Mouse (Mus musculus): Measurements from ENCODE around the gene Mrps21. TPM values are rescaled to one million over a fixed set of nuclear protein-coding genes. Genes with fewer than 3 reads are reported as not detected.
A peak's percentile ranks its signal among the peaks of the same experiment; 100 is the strongest.

Gene Mrps21
- polyA plus RNA-seq, 1 experiment: 274 TPM

DNA sequence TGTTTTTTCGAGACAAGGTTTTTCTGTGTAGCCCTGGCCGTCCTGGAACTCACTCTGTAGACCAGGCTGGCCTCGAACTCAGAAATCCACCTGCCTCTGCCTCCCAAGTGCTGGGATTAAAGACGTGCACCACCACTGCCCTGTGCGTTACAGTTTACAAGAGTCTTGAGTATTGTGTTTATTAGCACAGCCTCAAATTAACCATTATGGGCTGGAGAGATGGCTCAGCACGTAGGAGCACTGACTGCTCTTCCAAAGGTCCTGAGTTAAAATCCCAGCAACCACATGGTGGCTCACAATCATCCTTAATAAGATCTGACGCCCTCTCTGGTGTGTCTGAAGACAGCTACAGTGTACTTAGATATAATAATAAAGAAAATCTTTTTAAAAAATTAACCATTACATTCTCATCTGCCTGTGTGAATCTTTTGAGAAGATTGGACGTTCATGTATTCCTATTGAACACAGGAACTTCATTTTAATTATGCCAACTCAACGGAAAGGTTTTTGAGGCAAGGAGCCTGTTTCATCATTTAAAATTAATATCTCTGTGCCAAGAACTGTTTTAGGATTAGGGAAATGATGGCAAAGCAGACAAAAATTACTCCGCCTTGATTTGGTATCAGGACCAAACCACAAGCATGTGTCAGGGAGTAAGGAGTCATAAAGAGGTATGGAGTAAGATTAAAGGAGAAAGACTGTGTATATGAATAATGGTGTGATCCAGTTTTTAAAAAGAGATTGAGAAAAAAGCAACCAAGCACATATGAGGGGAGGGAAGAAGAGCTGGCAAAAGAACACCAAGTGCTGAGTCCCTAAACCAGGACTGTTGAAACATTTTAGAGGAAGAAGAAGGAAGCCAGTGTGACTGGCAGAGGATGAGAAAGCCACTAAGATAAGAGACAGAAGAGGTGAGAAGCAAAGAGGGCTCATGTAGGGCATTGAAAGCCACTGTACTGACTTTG is 51.0 kb downstream of the Mrps21 start:
- Histone ChIP-seq H3K4me3 (ENCODE audit: insufficient read depth, low read depth, low read length) (peak overlapping the region; percentile 73), H3K36me3 (ENCODE audit: control insufficient read depth, insufficient read depth, low read length) (no peaks in the 10 kb centered on the region), H3K27me3 (replicated peaks; ENCODE audit: control insufficient read depth, insufficient read depth, low read length) (no peaks in the 10 kb centered on the region), H3K27ac (ENCODE audit: insufficient read depth, low read depth, low read length) (peak overlapping the region; percentile 98), H3K4me1 (ENCODE audit: control insufficient read depth, insufficient read depth, low read length) (peaks cover 2% of the 10 kb centered on the region; the same call in 1 of the 2 replicates)
- no peak for TF ChIP-seq POLR2A (IDR thresholded peaks at IDR 0.05; ENCODE audit: low read depth, low read length)
- no peak for TF ChIP-seq CTCF (conservative IDR thresholded peaks at IDR 0.05; ENCODE audit: insufficient read depth, insufficient read length, low read depth, low read length)
- no peak for DNase-seq
- 29% methylated on average over 10 of the region's 10 CpGs for WGBS

DNA sequence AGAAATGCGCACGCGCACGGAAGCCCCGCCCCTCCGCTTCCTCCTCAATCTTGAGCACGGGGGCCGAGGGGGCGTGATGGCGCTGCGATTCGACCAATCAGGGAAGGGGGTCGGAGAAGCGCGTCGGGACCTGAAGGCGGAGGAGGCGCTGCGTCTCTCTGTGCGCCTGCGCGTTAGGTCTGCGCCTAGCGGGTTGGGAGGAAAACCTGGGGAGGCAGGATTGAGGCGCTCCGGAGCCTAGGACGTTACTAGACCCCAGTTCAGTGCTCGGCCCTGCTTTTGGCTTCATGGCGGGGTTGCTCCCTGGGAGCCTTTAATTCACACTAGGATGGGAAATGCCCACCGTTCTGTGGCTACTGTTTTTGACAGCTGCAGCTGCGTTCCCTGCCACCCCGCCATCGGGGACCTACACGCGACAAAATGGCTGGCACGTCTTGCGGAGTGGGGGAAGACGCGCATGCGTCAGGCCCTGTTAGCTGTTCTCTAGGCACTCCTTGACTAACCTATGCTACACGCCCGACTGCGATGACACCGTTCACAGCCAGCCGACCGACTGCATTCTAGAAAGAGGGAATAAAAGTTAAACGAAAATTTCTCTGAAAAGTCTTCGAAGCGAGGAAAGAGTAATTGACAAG is 51.9 kb downstream of the Mrps21 start:
- TF ChIP-seq POLR2A (IDR thresholded peaks at IDR 0.05; ENCODE audit: low read depth, low read length) (peak; percentile 86), CTCF (conservative IDR thresholded peaks at IDR 0.05; ENCODE audit: insufficient read depth, insufficient read length, low read depth, low read length) (no peak)
- Histone ChIP-seq H3K4me1 (ENCODE audit: control insufficient read depth, insufficient read depth, low read length) (peaks cover 2% of the 10 kb centered on the region; the same call in 1 of the 2 replicates), H3K4me3 (ENCODE audit: insufficient read depth, low read depth, low read length) (peak overlapping the region; percentile 73), H3K27ac (ENCODE audit: insufficient read depth, low read depth, low read length) (peak overlapping the region; percentile 98), H3K36me3 (ENCODE audit: control insufficient read depth, insufficient read depth, low read length) (no peaks in the 10 kb centered on the region), H3K27me3 (replicated peaks; ENCODE audit: control insufficient read depth, insufficient read depth, low read length) (no peaks in the 10 kb centered on the region)
- DNase-seq: peak; percentile 100
- WGBS: under 1% methylated on average over 49 of the region's 49 CpGs

DNA sequence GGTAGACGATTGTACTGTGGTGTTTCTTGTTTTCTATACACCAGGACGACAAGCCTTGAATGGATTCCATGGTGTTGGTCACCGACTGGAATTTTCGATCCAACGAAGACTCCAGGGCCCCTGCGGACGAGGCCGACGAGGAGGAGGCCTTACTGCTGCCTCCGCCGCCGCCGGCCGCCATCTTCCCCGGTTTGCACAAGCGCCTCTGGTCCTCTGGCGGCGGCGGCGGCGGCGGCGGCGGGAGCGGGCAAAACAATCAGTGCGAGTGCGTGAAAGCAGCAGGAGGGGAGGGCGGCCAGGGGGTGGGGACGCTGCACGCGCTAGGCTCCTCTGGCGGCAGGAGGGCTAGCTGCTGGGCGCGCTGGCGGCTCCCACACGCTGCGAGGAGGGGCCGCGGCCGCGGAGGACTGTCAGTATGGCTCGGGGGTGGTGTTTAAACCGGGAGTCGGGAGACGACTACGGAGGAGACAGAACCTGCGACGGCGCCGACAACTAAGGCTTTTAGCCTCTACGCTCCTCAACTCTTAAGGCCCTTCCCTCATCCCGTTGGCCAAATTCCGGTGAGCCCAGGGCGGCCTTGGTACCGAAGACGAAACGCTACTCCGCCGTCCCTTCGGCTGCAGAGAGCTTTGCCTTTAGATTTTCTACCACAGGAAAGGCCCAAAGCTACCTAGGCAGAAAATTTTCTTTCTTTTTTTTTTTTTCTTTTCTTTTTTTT is 52.6 kb downstream of the Mrps21 start, which contains the start of gene Rprd2:
Gene Rprd2 (minus strand): TSS at position 293 of the 718 bp plus-strand sequence.
- Histone ChIP-seq H3K4me1 (ENCODE audit: control insufficient read depth, insufficient read depth, low read length) (peaks cover 2% of the 10 kb centered on the region; the same call in 1 of the 2 replicates), H3K27me3 (replicated peaks; ENCODE audit: control insufficient read depth, insufficient read depth, low read length) (no peaks in the 10 kb centered on the region), H3K4me3 (ENCODE audit: insufficient read depth, low read depth, low read length) (peak within 1 kb of the TSS; percentile 100), H3K27ac (ENCODE audit: insufficient read depth, low read depth, low read length) (peak within 1 kb of the TSS; percentile 99), H3K36me3 (ENCODE audit: control insufficient read depth, insufficient read depth, low read length) (no peaks in the 10 kb centered on the region)
- peak; percentile 35 for TF ChIP-seq POLR2A (IDR thresholded peaks at IDR 0.05; ENCODE audit: low read depth, low read length)
- TF ChIP-seq CTCF (conservative IDR thresholded peaks at IDR 0.05; ENCODE audit: insufficient read depth, insufficient read length, low read depth, low read length): no peak
- under 1% methylated on average over 60 of the region's 60 CpGs for WGBS
- DNase-seq: peak; percentile 77

DNA sequence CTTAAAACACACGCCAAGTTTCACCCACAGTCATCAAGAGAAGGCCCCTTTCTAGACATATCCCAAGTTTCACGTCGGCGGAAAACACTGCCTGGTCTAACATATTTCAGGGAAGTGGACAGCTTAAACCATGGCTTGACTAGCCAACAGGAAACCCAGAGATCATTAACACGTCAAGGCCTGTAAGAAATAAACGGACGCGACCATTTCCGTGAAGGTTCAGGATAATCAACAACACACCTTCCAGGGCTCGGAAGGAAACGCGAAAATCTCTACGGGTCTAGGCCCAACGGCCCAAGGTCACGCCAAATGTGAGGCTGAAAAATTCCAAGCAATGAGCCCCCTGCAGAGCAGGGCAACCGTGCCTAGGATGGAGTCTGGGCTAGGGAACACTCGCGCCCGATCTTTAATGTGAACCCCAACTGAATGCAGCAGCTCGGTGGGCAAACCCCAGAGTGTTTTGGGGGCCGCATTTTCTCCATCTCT is 53.2 kb downstream of the Mrps21 start:
- H3K36me3 ChIP-seq (ENCODE audit: control insufficient read depth, insufficient read depth, low read length): no peaks in the 10 kb centered on the region
- TF ChIP-seq CTCF (conservative IDR thresholded peaks at IDR 0.05; ENCODE audit: insufficient read depth, insufficient read length, low read depth, low read length) (no peak), POLR2A (IDR thresholded peaks at IDR 0.05; ENCODE audit: low read depth, low read length) (peak; percentile 35)
- H3K4me3 ChIP-seq (ENCODE audit: insufficient read depth, low read depth, low read length): peak overlapping the region; percentile 100
- H3K27ac ChIP-seq (ENCODE audit: insufficient read depth, low read depth, low read length): peak overlapping the region; percentile 99
- WGBS: 0% methylated on average over 21 of the region's 21 CpGs
- no peaks in the 10 kb centered on the region for H3K27me3 ChIP-seq (replicated peaks; ENCODE audit: control insufficient read depth, insufficient read depth, low read length)
- DNase-seq: peak; percentile 85
- H3K4me1 ChIP-seq (ENCODE audit: control insufficient read depth, insufficient read depth, low read length): peaks cover 2% of the 10 kb centered on the region; the same call in 1 of the 2 replicates

DNA sequence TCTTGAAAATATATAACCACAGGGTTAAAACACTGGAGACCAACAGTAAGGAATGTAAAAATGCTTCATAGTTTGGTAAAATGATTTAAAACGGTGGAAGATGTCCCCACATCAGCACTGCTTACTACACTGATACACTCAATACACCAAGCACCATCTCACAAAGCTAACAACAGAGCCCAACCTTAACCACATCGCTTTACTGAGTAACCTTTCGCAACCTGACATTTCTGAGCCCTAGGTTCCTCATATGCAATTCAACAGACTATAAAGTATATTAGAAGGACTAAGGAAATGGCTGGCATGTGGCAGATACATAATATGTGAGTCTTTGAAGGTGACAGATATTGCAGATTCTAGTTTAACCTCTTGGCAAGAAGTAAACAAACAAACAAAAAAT is 54.6 kb downstream of the Mrps21 start:
- H3K27me3 ChIP-seq (replicated peaks; ENCODE audit: control insufficient read depth, insufficient read depth, low read length): no peaks in the 10 kb centered on the region
- DNase-seq: no peak
- no peak overlapping the region for H3K27ac ChIP-seq (ENCODE audit: insufficient read depth, low read depth, low read length)
- H3K36me3 ChIP-seq (ENCODE audit: control insufficient read depth, insufficient read depth, low read length): no peaks in the 10 kb centered on the region
- no peak for TF ChIP-seq POLR2A (IDR thresholded peaks at IDR 0.05; ENCODE audit: low read depth, low read length)
- no peak for TF ChIP-seq CTCF (conservative IDR thresholded peaks at IDR 0.05; ENCODE audit: insufficient read depth, insufficient read length, low read depth, low read length)
- H3K4me3 ChIP-seq (ENCODE audit: insufficient read depth, low read depth, low read length): no peak overlapping the region
- WGBS: 68% methylated on average over 3 of the region's 3 CpGs
- H3K4me1 ChIP-seq (ENCODE audit: control insufficient read depth, insufficient read depth, low read length): peaks cover 2% of the 10 kb centered on the region; the same call in 1 of the 2 replicates

Other genes with a start within 250 kb of the Mrps21 start
- gene Ensa, start 246.5 kb downstream of the Mrps21 start, polyA plus RNA-seq (2012; rRNA removed): 9.9 and 13.2 TPM in 2 replicates
- 31.9 and 43.0 TPM in 2 replicates for gene Mcl1, start 212.7 kb downstream of the Mrps21 start, polyA plus RNA-seq (2012; rRNA removed)
- gene Adamtsl4, start 183.6 kb downstream of the Mrps21 start, polyA plus RNA-seq (2012; rRNA removed): 5.2 and 6.0 TPM in 2 replicates
- gene Ecm1, start 131.9 kb downstream of the Mrps21 start, polyA plus RNA-seq (2012; rRNA removed): 494 and 636 TPM in 2 replicates
- 28.2 and 29.3 TPM in 2 replicates for gene Tars2, start 111.3 kb downstream of the Mrps21 start, polyA plus RNA-seq (2012; rRNA removed)
- 12.6 and 13.9 TPM in 2 replicates for gene Rprd2, start 52.7 kb downstream of the Mrps21 start, polyA plus RNA-seq (2012; rRNA removed)
- 12.4 and 14.6 TPM in 2 replicates for gene Prpf3, start 15.6 kb downstream of the Mrps21 start, polyA plus RNA-seq (2012; rRNA removed)
- gene Ciart, start 10.7 kb upstream of the Mrps21 start, polyA plus RNA-seq (2012; rRNA removed): 5.1 and 6.0 TPM in 2 replicates
- gene BC028528, start 20.5 kb upstream of the Mrps21 start, polyA plus RNA-seq (2012; rRNA removed): 5.7 and 8.1 TPM in 2 replicates
- 177 and 182 TPM in 2 replicates for gene Aph1a, start 22.4 kb upstream of the Mrps21 start, polyA plus RNA-seq (2012; rRNA removed)
- gene Car14, start 33.2 kb upstream of the Mrps21 start, polyA plus RNA-seq (2012; rRNA removed): 206 TPM in 2 replicates
- gene Anp32e, start 57.7 kb upstream of the Mrps21 start, polyA plus RNA-seq (2012; rRNA removed): 13.0 and 18.5 TPM in 2 replicates
- gene Plekho1, start 124.5 kb upstream of the Mrps21 start, polyA plus RNA-seq (2012; rRNA removed): 32.4 and 33.2 TPM in 2 replicates
- gene Vps45, start 186.9 kb upstream of the Mrps21 start, polyA plus RNA-seq (2012; rRNA removed): 6.7 and 7.9 TPM in 2 replicates
- gene Otud7b, start 233.0 kb upstream of the Mrps21 start, polyA plus RNA-seq (2012; rRNA removed): 10.1 and 15.0 TPM in 2 replicates